Comparison of ENCODE assay signal across 9 mouse cellular contexts in the genomic region with DNA sequence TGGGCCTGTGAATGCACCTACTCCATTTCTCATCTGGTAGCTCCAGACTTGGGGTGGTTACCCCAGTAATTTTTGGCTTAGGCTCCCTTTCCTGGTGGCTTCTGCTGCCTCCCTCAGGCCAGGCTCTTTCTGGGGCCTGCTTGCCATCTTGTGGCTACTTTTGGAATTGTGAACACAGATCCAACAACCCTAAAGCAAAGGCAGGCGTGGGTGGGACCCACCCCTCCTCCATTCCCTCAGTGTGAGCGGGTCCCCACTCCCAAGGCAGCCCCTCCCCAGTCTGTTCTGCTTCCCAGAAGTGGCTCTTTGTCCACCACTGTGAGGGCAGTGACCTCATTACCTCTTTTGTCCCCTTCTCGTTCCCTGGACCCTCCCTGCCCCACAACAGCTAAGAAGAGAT. TPM values are rescaled to one million over a fixed set of nuclear protein-coding genes. Genes with fewer than 3 reads are reported as not detected.
DNase-seq lines count a peak whose midpoint lies in the region; ATAC-seq and TF ChIP-seq lines count a peak whose summit lies in the region.
"Had no signal": no experiment of that assay in that cellular context is flagged by ENCODE, and none has a peak within 500 bp of the region (broad histone marks: within the 10 kb centered on the region; RNA-seq: fewer than 3 reads in every experiment).

No protein-coding gene starts in this region.

- H3K9me3 ChIP-seq in limb, embryonic 11.5 days (ENCODE audit: control insufficient read depth, low read length), result no peaks in the 10 kb centered on the region
- H3K9me3 ChIP-seq: midbrain, embryonic 12.5 days had no signal

- H3K36me3 ChIP-seq in limb, embryonic 11.5 days (ENCODE audit: control insufficient read depth, insufficient read depth, low read length), result no peaks in the 10 kb centered on the region
- H3K36me3 ChIP-seq: midbrain, embryonic 12.5 days had no signal

- no peak overlapping the region for H3K4me2 ChIP-seq in limb, embryonic 11.5 days (ENCODE audit: low read depth, severe bottlenecking)
- H3K4me2 ChIP-seq: midbrain, embryonic 12.5 days had no signal

- no peak for TF ChIP-seq POLR2A in lung, adult 2 months (IDR thresholded peaks at IDR 0.05; ENCODE audit: borderline replicate concordance, extremely low read depth, low read depth, low read length)

- no peak overlapping the region for H3K27ac ChIP-seq in gastrocnemius, adult 2 months
- H3K27ac ChIP-seq in limb, embryonic 11.5 days (replicated peaks; ENCODE audit: low read depth, low read length), result no peak overlapping the region
- H3K27ac ChIP-seq: midbrain, embryonic 12.5 days had no signal

- H3K9ac ChIP-seq in limb, embryonic 11.5 days (ENCODE audit: low read length), result no peak overlapping the region
- H3K9ac ChIP-seq: midbrain, embryonic 12.5 days had no signal

- no peak for DNase-seq in gastrocnemius, adult 2 months
- no peak for DNase-seq in gastrocnemius, adult 8-10 months (ENCODE audit: low spot score in 2 of 2)
- no peak for DNase-seq in lung, adult 2 months
- no peak for DNase-seq in lung, postnatal 36 days
- DNase-seq in Muller cell, postnatal 12 days (ENCODE audit: inconsistent ontology term), result peak; percentile 9
- peak; percentile 64 for DNase-seq in limb, embryonic 11.5 days (ENCODE audit: low spot score)
- DNase-seq in natural killer cell, adult 2 months (ENCODE audit: low spot score in 2 of 2), result no peak
- no peak for DNase-seq in cerebellum, adult 9-10 months

- H3K4me3 ChIP-seq in gastrocnemius, adult 2 months, result no peak overlapping the region
- H3K4me3 ChIP-seq in lung, adult 2 months (replicated peaks; ENCODE audit: extremely low read depth, low read depth, low read length), result no peak overlapping the region
- H3K4me3 ChIP-seq in limb, embryonic 11.5 days (ENCODE audit: low read depth, low read length), result no peak overlapping the region
- H3K4me3 ChIP-seq: midbrain, embryonic 12.5 days had no signal

- H3K4me1 ChIP-seq in lung, adult 2 months (ENCODE audit: control insufficient read depth, insufficient read depth, low read length), result no peaks in the 10 kb centered on the region
- H3K4me1 ChIP-seq in limb, embryonic 11.5 days (ENCODE audit: control insufficient read depth, insufficient read depth, low read length), result peaks cover 10% of the 10 kb centered on the region; the same call in 1 of the 2 replicates

- H3K27me3 ChIP-seq in limb, embryonic 11.5 days (ENCODE audit: control insufficient read depth, insufficient read depth, low read length), result no peaks in the 10 kb centered on the region

- 51% methylated on average over 3 of the region's 3 CpGs for WGBS in lung, adult 2 months
- WGBS in limb, embryonic 11.5 days, result 32% methylated on average over 3 of the region's 3 CpGs

- intact Hi-C loops in gastrocnemius, adult 2 months (cut with DNase I), result loop anchor here (10.0 kb wide), 1 partner anchor 142 kb away; no protein-coding TSS in a partner anchor

- no peak for ATAC-seq in limb, embryonic 11.5 days (ENCODE audit: insufficient number of reproducible peaks, low FRiP score, low TSS enrichment, low read depth)

- TF ChIP-seq CTCF in gastrocnemius, adult 2 months (IDR thresholded peaks at IDR 0.05), result peak; percentile 50
- peak; percentile 25; the same call in 1 of the 2 replicates for TF ChIP-seq CTCF in lung, adult 2 months (IDR thresholded peaks at IDR 0.05; ENCODE audit: insufficient read depth, low read length)

RNA-seq across cellular contexts. Expression of gene Kcnq1, which starts 46.2 kb away (rescaled TPM):
- under 1 TPM; 0.33 to 0.67 TPM for total RNA-seq in gastrocnemius, adult 2 months (2021)
- under 1 TPM; 0.20 to 0.48 (median 0.34) TPM for total RNA-seq in gastrocnemius, adult 8-10 months (2022)
- polyA plus RNA-seq in lung, adult 2 months (2012; rRNA removed), result 26.7 and 28.2 TPM in 2 replicates
- polyA plus RNA-seq in limb, embryonic 11.5 days (2014; fragmentation: Nextera tagmentation; extraction: Ambion mirVana), result 1.5 and 1.7 TPM in 2 replicates

RNA-seq across cellular contexts. Expression of gene Trpm5, which starts 57.9 kb away (rescaled TPM):
- total RNA-seq in gastrocnemius, adult 2 months (2021), result not detected
- total RNA-seq in gastrocnemius, adult 8-10 months (2022), result not detected
- 0.42 and 0.62 TPM in 2 replicates for polyA plus RNA-seq in lung, adult 2 months (2012; rRNA removed)
- 2.4 and 2.9 TPM in 2 replicates for polyA plus RNA-seq in limb, embryonic 11.5 days (2014; fragmentation: Nextera tagmentation; extraction: Ambion mirVana)

Comparison
In these comparisons a context has a peak if more than half of its experiments do, and no peak if none do; other contexts are left out.
1. DNase-seq: peak in Muller cell, postnatal 12 days (single experiment) and limb, embryonic 11.5 days (single experiment); none in gastrocnemius, adult 2 months (single experiment), gastrocnemius, adult 8-10 months (0 of 2), lung, adult 2 months (single experiment), lung, postnatal 36 days (single experiment), natural killer cell, adult 2 months (0 of 2) and cerebellum, adult 9-10 months (single experiment).